Mouse (Mus musculus) layer of hippocampus, adult 9-10 months (tissue): Measurements from ENCODE around the gene Ubox5.
"Not testable (repeated sequence)": the region's sequence is repeated elsewhere in the genome, so short reads cannot be mapped to it uniquely, and the experiment has no call there.

ENCODE experiments used
- DNase-seq: peaks from one replicate; pipeline ENCODE4 v3.0.0; 2022; ENCODE audit warnings: low spot score

Gene Ubox5

GRCm38 (mm10) chr2:130629839-130630203 is at the start of gene Ubox5, which contains the start of gene Fastkd5:
Ubox5 (minus strand) TSS chr2:130630038.
Fastkd5 (minus strand) TSS chr2:130630027.
- peak; percentile 86 for DNase-seq

DNA sequence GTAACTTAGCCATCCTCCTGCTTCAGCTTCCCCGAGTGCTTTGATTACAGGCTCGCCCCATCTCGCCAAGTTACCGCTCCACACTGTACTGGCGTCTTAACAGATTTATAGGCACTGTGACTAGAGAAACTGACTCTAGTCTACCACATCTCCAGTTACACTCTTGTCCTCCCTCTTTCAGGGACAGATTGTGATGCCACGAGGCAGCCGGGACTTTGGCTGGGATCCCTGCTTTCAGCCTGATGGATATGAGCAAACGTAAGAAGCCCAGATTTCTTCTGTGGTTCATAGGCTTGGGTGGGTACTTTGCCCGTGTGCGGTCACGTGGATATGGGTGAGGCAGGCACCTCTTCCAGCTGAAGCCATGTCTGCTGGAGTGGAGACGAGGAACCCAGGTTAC is 49.3 kb upstream of the Ubox5 start:
- no peak for DNase-seq

- no peak for DNase-seq
These were observed 47.4 kb upstream of the Ubox5 start for GRCm38 (mm10) chr2:130677211-130677610.

DNA sequence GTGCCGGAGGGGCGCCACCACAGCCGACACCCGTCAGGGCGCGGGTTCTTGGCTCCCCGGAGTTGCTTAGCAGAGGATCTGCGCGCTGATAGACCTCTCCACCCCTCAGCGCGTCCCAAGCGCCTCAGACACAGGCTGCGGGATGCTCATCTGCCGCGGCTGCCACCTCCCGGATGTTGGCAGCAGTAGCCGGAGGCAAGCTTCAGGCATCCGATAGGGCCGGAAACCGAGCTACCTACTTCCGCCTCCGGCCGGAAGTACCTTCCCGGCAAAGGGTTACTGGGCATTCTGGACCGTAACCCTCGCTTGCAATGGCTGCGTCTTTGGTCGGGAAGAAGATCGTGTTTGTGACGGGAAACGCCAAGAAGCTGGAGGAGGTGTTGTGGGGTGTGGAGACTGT is 37.7 kb upstream of the Ubox5 start, which contains the start of gene Itpa:
Gene Itpa (plus strand): TSS at position 52 of the 400 bp plus-strand sequence.
- DNase-seq: peak; percentile 40

- peak; percentile 92 for DNase-seq
These were observed 34.4 kb upstream of the Ubox5 start, which contains the start of gene Ddrgk1 for GRCm38 (mm10) chr2:130664102-130664701. Ddrgk1 (minus strand) TSS chr2:130664659.

DNA sequence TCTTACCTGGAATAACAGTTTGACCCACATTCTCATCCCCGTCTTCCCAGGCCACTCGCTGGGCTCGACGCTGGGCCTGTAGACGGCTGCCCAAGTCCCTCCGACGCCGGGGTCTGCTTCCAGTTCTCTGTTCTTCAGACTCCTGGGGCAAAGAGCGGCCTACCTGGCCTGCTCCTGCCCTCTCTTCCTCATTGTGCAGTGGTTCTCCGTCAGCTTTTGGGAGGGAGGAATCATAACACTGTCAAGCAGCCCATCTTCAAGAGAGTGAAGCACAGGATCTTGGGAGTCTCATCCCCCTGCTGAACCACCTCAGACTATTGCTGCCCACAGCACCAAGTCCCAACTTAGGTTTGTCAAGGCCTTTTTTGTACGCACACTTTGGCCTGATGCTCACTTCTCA is 33.5 kb upstream of the Ubox5 start:
- DNase-seq: no peak

- no peak for DNase-seq
These were observed 28.7 kb upstream of the Ubox5 start for GRCm38 (mm10) chr2:130658530-130658929.

DNA sequence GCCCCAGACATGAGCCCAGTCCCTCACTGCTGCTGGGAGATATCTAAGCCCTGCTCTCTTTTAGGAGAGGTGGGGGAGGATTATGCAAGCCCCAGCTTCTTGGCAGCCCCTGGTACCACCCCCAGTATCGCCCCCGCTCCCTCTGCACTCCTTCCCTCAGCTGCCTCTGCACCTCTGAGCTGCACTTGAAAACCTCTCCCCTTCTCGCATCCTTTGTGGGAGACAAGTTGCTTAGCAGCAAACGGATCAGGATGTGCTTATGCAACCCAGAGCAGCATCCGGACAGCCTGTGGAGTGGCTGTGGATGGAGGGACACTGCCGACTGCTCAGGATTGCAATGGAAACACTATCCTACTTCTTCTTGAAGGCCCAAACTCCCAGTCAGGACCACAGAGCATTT is 27.7 kb upstream of the Ubox5 start:
- peak; percentile 68 for DNase-seq

- no peak for DNase-seq
These were observed 26.7 kb upstream of the Ubox5 start for GRCm38 (mm10) chr2:130656536-130656935.

DNA sequence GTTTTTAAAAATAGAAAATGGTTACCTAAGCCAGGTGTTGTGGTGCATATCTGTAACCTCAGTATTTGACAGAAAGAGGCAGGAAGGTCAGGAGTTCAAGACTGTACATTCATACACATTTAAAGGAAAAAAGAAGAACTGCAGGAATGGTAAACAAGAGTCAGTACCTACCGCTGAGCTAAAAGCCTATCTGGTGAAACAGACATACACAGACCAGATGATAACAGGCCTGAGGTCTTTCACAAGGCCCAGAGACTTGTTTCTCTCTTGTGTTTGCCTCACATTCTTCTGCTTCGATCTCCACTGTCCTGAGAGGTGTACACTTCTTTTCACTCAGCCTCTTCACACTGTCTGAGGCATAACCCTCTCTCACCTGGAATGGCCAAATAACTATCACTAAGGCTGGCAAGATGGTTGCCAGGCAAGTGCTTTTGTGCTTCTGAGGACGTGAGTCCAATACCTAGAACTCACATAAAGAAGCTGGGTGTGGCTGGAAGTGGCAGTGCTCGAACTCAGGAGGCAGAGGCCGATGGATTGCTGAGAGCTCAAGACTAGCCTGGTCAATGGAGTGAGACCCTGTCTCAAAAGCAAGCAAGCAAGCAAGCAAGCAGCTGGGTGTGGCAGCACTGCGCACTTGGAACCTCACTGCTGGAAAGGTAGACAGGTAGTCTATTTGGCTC is 26.0 kb upstream of the Ubox5 start:
- DNase-seq: no peak

GRCm38 (mm10) chr2:130653760-130654159 is 23.9 kb upstream of the Ubox5 start:
- no peak for DNase-seq

DNA sequence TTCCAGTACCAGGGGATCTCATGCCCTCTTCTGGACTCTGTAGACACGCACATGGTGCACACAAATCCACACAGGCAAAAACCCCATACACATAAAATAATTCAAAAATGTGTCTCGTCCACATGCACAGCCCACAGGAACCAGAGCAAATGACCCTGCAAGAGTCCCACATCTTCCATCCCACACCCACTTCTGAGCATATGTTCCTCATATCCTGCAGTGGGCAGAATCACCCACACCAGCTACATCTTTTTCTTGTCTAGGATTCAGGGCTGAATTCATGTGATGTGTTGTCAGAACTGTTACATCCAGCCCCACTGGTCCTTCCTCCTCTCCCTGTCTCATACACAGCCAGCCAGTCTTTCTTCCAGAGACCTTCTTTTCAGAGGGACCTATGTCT is 23.5 kb upstream of the Ubox5 start:
- DNase-seq: no peak

GRCm38 (mm10) chr2:130649028-130649427 is 19.2 kb upstream of the Ubox5 start:
- DNase-seq: not testable (repeated sequence)

DNA sequence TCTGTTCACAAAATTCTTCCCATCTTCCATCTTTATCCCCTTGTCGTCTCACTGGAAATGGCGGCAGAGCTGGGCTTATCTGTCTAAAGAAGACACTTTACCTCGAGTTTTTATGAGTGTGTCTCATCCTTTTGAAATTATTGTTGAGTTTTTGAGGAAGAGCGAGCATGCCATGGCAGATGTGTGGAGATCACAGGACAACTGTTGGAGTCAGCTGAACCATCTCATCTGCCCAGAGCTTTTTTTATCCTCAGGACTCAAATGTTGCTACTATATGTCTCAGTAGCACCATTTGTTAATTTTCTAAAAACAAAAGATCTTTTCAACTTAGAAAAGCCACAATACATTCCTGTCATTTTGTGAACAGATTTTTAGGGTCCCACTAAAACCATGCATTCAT is 15.4 kb upstream of the Ubox5 start:
- no peak for DNase-seq

DNA sequence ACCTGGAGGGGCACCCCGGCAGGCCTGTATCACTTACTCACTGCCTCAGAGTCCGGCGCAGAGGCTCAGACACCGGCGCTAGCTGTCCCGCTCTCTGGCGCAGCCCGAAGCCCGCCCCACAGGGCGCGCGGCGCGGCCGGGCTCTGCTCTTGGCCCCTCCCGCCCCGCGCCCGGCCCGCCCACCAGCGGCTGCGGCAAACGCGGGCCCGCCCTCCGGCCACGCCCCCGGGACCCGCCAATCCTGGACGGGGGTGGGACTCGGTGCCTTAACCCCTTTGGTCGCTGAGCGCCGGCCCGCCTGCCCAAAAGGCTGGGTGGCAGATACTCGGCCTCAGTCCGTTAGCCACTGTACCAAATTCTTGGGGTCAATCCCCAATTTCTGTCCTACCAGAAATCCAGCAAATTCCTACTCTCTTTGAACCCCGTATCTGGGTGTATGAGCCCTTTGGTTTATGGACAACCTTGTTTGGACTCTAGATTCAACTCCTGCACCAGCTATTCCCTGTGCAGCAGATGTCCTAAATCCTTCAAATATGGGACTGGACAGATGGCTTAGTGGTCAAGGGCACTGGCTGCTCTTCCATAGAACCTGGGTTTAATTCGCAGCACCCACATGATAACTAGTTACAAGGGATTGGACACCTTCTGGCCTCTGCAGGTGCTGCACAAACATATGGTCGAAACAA is 13.0 kb upstream of the Ubox5 start, which contains the start of gene Lzts3:
Gene Lzts3 (minus strand): TSS at position 120 of the 686 bp plus-strand sequence.
- peak; percentile 64 for DNase-seq

GRCm38 (mm10) chr2:130642197-130642660 is 12.4 kb upstream of the Ubox5 start:
- no peak for DNase-seq

DNA sequence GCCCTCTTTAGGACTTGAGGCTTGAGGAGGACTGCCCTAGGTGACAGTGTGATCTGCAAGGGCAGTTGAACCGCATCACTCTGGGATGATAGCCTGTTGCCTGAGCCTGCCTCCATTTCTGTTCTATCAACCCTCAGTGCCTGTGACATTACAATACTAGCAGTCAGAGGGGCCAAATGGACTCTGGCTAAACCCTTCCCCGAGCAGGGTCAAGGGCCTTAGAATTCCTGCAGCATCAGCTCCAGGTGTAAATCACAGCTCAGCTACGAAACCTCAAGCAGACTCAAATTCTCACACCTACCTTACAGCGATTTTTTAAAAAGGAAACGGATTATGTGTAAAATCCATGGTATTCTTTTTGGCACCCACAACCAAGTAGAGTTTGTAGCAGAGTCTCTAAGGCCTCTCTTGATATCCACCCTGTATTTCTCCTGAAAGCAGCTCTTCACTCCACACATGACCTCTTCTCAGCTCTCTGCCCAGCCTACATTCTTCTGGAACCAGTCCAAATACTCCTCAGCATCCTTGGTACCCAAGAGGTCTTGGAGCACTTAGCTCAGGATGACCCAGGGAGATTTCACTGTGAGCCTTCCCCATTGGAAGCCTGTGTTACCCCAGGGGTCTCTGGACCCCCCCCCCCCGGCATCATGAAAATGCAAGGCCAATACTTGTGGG is 11.7 kb upstream of the Ubox5 start:
- no peak for DNase-seq

- DNase-seq: no peak
These were observed 9.4 kb upstream of the Ubox5 start for GRCm38 (mm10) chr2:130639276-130639675.

DNA sequence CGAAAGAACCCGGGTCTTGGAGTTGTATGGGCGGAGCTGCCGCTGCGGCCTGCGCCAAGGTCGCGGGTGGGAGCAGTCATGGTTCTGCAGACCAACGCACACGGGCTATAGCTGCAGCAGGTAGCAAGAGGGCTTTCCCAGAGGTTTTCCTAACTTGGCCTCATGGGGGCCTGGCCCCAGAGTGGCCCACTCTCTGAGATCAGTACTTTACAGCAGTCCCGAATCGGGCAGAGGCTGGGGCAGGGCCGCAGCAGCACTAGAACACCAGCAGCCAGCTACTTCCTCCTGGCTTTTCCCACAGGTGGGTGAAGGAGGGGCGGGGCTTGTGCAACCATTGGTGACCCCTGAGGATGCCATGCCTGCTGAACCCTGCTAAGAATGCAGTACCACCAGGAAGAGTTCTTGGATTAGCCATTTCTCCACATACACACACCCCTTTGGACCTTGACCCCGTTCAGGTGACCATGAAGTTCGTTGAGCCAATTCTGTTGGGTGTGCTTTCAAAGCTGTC is 8.3 kb upstream of the Ubox5 start:
- DNase-seq: no peak

DNA sequence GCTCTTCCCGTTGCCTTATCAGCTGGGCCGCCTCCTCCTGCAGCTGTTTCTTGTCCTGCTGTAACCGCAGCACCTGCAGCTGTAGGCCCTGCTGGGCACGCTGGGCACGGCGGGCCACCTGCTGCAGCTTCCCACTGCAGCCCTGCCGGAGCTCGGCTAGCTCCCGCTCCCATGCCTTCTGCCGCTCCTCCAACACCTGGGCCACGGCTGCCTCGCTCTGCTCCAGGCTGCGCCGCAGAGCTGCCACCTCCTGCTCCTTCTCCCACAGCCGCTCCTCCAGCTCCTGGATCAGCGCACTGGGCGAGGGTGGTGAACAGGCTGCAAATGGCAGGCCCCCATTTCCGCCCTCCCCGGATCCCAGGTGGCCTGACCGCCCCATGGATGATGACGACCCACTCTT is 6.0 kb upstream of the Ubox5 start:
- no peak for DNase-seq

GRCm38 (mm10) chr2:130634739-130635411 is 5.0 kb upstream of the Ubox5 start:
- DNase-seq: no peak
